Mouse (Mus musculus) limb, embryonic 15.5 days (tissue): ENCODE measurements around the gene Kcnab3. TPM values are rescaled to one million over a fixed set of nuclear protein-coding genes. Genes with fewer than 3 reads are reported as not detected.
A peak's percentile ranks its signal among the peaks of the same experiment; 100 is the strongest.
"Not testable (repeated sequence)": the region's sequence is repeated elsewhere in the genome, so short reads cannot be mapped to it uniquely, and the experiment has no call there.

Experiments
- ATAC-seq: fragments of 200-750 bp; cut with Nextera tagmentation; 2 replicates; pipeline ENCODE4 v1.8.0; 2017; ENCODE audit warnings: low read depth, moderate TSS enrichment; ENCODE audit not compliant: insufficient number of reproducible peaks, low FRiP score, low TSS enrichment
- H3K27ac ChIP-seq: fragments of 300-500 bp; sonication (generic); 2 replicates; pipeline ENCODE4 v1.5.1; 2015; ENCODE audit warnings: moderate library complexity, mild to moderate bottlenecking, inconsistent platforms
- H3K27me3 ChIP-seq: fragments of 300-500 bp; sonication (generic); 2 replicates; pipeline ENCODE4 v1.6.1; 2015; ENCODE audit warnings: inconsistent platforms
- H3K36me3 ChIP-seq: fragments of 300-500 bp; sonication (generic); 2 replicates; pipeline ENCODE4 v1.6.1; 2015; ENCODE audit warnings: inconsistent platforms
- H3K4me1 ChIP-seq: fragments of 300-500 bp; sonication (generic); 2 replicates; pipeline ENCODE4 v1.6.1; 2015; ENCODE audit warnings: inconsistent platforms
- H3K4me2 ChIP-seq: fragments of 300-500 bp; sonication (generic); 2 replicates; pipeline ENCODE4 v1.6.1; 2015; ENCODE audit warnings: mild to moderate bottlenecking, inconsistent platforms
- H3K4me3 ChIP-seq: fragments of 300-500 bp; sonication (generic); 2 replicates; pipeline ENCODE4 v1.5.1; 2015; ENCODE audit warnings: mild to moderate bottlenecking, inconsistent platforms
- H3K9ac ChIP-seq: fragments of 300-500 bp; sonication (generic); 2 replicates; pipeline ENCODE4 v1.6.1; 2015; ENCODE audit warnings: inconsistent platforms
- H3K9me3 ChIP-seq: fragments of 300-500 bp; sonication (generic); 2 replicates; pipeline ENCODE4 v1.6.1; 2016; ENCODE audit warnings: inconsistent platforms
- WGBS: fragments of 180-500 bp; shearing (Covaris S2); methylation state at CpG from one replicate; pipeline ENCODE4 v1.1.7; 2015; 5-methylcytosine and 5-hydroxymethylcytosine counted together
- polyA plus RNA-seq: library from polyadenylated mRNA; unstranded; fragments of >200 nt; fragmentation: Nextera tagmentation; extraction: Ambion mirVana; gene quantifications from 2 replicates; pipeline ENCODE4 v1.2.1, GENCODE M21; 2015

Gene Kcnab3
- 2.2 and 2.3 TPM in 2 replicates for polyA plus RNA-seq

DNA sequence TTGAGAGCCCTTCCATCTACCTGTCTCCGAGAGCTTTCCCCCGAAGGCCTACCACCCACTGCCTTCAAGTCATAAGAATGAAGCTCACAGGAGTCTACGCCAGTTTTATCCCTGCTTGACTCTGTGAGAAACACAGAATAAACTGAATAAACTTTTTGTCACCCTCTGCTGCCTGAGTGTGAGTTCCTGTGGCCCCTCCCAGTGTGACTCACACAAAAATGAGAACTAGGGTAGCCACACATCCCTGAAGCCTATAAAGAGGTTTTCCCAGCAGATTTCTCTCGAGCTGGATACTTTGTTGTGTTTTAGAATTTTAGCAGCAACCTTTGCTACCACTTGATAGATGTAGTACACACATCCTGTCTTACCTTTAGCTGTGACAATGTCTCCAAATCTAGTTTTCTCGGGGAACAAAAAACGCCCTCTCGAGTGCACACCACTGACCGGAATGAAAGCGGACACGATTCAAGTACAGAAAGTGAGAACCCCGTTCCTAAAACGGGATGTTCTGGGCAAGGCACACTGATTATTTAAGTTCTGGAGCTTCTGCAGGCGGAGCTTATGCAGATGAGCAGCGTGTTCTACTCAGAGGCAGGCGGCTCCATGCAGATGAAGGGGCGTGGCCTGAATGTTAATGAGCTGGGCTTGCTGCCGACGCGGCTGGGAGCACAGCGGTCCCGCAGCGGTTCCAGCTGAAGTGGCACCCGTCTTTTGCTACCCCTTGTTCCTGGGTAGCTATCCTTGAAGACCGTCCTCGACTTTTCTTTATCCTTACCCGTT lies at the start of gene Kcnab3:
TSS of gene Kcnab3 (plus strand) at position 631 of the 780 bp plus-strand sequence.
- ATAC-seq, result no peak

DNA sequence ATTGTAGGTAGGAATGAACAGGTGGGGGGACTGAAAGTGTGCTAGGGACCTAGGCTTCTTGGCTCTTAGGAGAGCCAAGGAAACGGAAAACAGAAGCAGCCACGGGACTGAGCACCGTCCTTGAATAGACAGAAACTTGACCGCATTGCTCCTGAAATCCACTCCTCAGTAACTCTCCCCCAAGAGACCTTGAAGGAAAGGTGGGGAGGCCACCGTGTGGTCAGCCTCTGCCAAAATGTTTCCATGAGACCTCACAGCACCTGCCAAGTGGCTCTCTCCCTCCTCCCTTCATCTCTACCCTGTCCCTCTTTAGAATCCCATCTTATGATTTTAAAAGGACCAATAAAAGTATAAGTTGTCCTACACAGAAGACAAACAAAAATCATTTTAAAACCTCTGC lies 48.8 kb upstream of the Kcnab3 start:
- ATAC-seq, result no peak
- Histone ChIP-seq H3K9me3 (no peaks in the 10 kb centered on the region), H3K27ac (no peak overlapping the region), H3K4me2 (no peak overlapping the region), H3K27me3 (no peaks in the 10 kb centered on the region), H3K4me1 (no peaks in the 10 kb centered on the region), H3K36me3 (no peaks in the 10 kb centered on the region), H3K9ac (no peak overlapping the region), H3K4me3 (no peak overlapping the region)
- 68% methylated on average over 5 of the region's 5 CpGs for WGBS

More for the DNA sequence above, at the start of gene Kcnab3:
- peaks cover 18% of the 10 kb centered on the region for H3K27me3 ChIP-seq
- H3K4me3 ChIP-seq, result peak within 1 kb of the TSS; percentile 49
- peaks cover 49% of the 10 kb centered on the region for H3K4me1 ChIP-seq
- H3K27ac ChIP-seq, result peak within 1 kb of the TSS; percentile 28; the same call in 1 of the 2 replicates
- 11% methylated on average over 26 of the region's 26 CpGs for WGBS
- peak within 1 kb of the TSS; percentile 60 for H3K9ac ChIP-seq
- H3K9me3 ChIP-seq, result no peaks in the 10 kb centered on the region
- peaks cover 3% of the 10 kb centered on the region; the same call in 1 of the 2 replicates for H3K36me3 ChIP-seq
- peak within 1 kb of the TSS; percentile 95 for H3K4me2 ChIP-seq

DNA sequence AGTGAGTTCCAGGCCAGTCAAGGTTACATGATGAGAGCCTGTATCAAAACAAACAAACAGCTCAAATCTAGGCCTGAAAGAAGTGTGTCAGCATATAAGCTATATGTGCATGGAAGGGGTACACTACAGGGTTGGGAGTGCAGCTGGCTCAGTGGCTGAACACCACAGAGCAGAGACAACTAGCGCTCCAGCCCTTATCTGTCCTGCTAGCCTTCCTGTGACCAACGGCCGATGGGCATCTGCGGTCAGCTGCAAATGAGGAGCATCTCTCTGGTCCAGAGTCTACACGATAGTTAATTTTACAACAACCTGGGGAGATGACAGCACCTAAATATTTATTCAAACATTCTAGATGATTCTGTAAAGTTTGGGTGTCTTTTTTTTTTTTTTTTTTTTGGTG lies 34.9 kb upstream of the Kcnab3 start:
- Histone ChIP-seq H3K27ac (no peak overlapping the region), H3K27me3 (no peaks in the 10 kb centered on the region), H3K4me3 (no peak overlapping the region), H3K9me3 (no peaks in the 10 kb centered on the region), H3K4me2 (no peak overlapping the region), H3K9ac (no peak overlapping the region), H3K4me1 (no peaks in the 10 kb centered on the region), H3K36me3 (0 out of 2 replicates have a peak, but pooled peaks cover 3% of the 10 kb centered on the region)
- 91% methylated on average over 5 of the region's 5 CpGs for WGBS
- no peak for ATAC-seq

DNA sequence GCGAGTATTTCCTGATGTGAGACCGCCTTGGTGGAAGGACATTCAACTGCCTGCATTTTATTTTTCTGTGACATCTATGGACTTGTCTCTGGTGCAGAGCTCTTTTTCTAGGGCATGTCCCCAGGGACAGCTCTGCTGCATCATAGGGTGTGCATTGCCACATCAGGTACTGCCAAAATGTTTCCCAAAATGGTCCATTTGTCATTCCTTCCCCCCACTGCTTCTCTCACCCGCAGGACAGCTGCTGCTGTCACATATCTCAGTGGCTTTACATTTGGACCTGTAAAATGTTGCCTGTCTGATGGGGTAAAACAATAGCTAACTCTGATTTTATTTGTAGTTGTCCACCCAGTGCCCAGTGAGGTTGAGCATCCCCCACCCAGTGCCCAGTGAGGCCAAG lies 30.8 kb upstream of the Kcnab3 start:
- 90% methylated on average over 3 of the region's 3 CpGs for WGBS
- no peak for ATAC-seq
- no peak overlapping the region for H3K4me2 ChIP-seq
- H3K9ac ChIP-seq, result no peak overlapping the region
- H3K9me3 ChIP-seq, result no peaks in the 10 kb centered on the region
- H3K4me3 ChIP-seq, result no peak overlapping the region
- H3K27ac ChIP-seq, result no peak overlapping the region
- no peaks in the 10 kb centered on the region for H3K4me1 ChIP-seq
- no peaks in the 10 kb centered on the region for H3K27me3 ChIP-seq
- H3K36me3 ChIP-seq, result peaks cover 34% of the 10 kb centered on the region

DNA sequence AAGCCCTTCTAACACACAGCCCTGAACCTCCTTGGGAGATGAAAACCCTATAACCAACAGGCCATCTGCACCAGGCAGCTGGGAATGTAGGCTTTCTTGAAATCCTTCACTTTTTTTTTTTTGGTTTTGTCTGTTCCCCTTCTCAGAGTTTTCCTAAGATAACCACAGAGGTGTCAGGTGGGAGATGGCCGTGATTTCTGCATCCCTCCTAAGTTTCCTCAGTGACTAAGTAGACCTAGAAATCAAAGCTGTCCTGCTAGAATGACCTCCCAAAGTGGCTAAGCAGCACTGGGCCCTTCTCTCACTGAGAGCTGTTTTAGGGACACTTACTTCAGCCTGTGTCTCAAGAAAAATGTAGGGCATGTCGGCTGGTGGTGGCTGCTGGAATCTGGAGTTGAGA lies 28.3 kb upstream of the Kcnab3 start:
- Histone ChIP-seq H3K9ac (no peak overlapping the region), H3K9me3 (no peaks in the 10 kb centered on the region), H3K4me3 (no peak overlapping the region), H3K36me3 (peaks cover 49% of the 10 kb centered on the region), H3K27ac (no peak overlapping the region), H3K4me2 (no peak overlapping the region), H3K4me1 (no peaks in the 10 kb centered on the region), H3K27me3 (no peaks in the 10 kb centered on the region)
- 93% methylated on average over 2 of the region's 2 CpGs for WGBS
- ATAC-seq, result no peak

DNA sequence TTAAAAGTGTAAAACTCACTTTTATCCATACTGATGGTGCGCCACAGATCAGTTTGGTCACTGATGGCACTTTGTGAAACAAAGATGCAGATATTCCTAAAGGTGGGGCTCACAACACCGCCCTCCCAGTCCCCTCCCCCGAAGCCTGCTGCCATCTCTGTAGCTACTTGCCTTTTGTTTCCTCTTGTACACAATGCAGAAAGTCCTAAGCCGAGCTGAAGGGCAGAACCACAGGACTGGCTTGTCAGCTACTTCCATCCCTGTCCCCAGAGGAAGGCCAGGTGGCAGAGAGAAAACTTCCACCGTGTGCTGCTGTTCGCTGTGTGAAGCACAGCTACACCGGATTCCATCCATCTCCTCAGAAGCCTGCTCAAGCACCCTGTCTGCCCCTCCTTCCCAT lies 27.8 kb upstream of the Kcnab3 start:
- Histone ChIP-seq H3K9ac (no peak overlapping the region), H3K4me1 (no peaks in the 10 kb centered on the region), H3K27ac (no peak overlapping the region), H3K36me3 (peaks cover 53% of the 10 kb centered on the region), H3K9me3 (no peaks in the 10 kb centered on the region), H3K4me3 (no peak overlapping the region), H3K27me3 (no peaks in the 10 kb centered on the region), H3K4me2 (no peak overlapping the region)
- no peak for ATAC-seq
- WGBS, result 83% methylated on average over 7 of the region's 7 CpGs

DNA sequence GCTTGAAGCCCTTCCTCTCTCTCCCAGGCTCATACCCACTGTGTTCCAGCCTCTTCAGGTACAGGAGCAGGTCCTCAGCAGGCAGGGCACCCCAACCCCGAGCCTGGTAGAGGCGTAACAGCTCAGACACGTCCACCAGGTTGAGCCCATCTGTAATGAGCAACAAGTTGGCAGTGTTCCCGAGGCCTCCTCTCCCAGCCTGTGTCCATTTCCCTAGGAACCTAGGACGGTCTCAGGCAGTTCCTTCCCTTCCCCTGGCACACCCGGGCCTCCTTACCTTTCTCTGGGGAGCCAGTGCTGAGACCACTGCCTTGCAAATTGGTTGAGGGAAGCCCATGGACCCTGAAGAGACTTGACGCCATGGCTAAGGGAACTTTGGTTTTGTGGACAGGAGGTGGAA lies 23.2 kb upstream of the Kcnab3 start:
- Histone ChIP-seq H3K27me3 (no peaks in the 10 kb centered on the region), H3K9me3 (no peaks in the 10 kb centered on the region), H3K27ac (no peak overlapping the region; the same call in 1 of the 2 replicates), H3K4me3 (no peak overlapping the region), H3K36me3 (peaks cover 79% of the 10 kb centered on the region), H3K4me2 (no peak overlapping the region), H3K4me1 (no peaks in the 10 kb centered on the region), H3K9ac (no peak overlapping the region)
- ATAC-seq, result no peak
- 84% methylated on average over 7 of the region's 7 CpGs for WGBS

DNA sequence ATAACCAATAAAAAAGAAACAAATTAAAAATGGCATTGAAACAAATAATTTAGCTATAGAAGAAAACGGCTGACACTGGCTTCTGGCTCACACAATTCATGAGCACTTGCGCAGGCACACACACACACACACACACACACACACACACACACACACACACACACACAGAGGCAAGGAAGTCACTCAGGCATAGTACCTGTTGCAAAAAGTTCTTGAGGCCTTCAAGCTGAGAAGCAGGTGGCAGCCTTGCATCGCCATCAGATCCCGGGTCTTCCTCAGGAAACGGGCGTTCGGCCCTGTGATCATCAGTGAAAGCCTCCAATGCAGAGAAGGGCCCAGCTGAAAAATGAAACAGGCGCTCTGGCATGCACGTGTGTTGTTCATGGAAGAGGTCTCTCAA lies 20.8 kb upstream of the Kcnab3 start:
- no peaks in the 10 kb centered on the region for H3K9me3 ChIP-seq
- H3K4me3 ChIP-seq, result no peak overlapping the region
- no peak overlapping the region for H3K4me2 ChIP-seq
- H3K36me3 ChIP-seq, result peaks cover 81% of the 10 kb centered on the region
- H3K27me3 ChIP-seq, result no peaks in the 10 kb centered on the region
- H3K27ac ChIP-seq, result no peak overlapping the region
- ATAC-seq, result no peak
- no peak overlapping the region for H3K9ac ChIP-seq
- WGBS, result 91% methylated on average over 9 of the region's 9 CpGs
- H3K4me1 ChIP-seq, result no peaks in the 10 kb centered on the region

DNA sequence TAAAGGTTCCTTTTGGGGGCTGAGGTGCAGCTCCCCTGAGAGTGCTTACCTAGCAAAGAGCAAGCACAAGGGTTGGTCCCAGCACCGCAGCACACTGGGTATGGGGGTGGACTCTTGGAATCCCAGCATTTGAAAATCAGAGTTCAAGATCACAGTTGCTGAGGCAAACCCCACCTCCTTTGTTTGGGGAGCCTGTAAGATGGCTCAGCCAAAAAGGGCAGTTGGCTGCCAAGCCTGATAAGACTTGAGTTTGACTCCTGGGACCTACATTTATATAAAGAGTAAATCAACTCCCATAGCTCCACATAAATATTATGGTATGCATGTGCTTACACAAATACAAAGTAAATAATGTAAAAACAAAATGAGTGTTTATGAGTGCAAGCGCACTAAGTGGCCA lies 20.0 kb upstream of the Kcnab3 start:
- Histone ChIP-seq H3K36me3 (peaks cover 86% of the 10 kb centered on the region), H3K4me3 (no peak overlapping the region), H3K9me3 (no peaks in the 10 kb centered on the region), H3K27me3 (no peaks in the 10 kb centered on the region), H3K27ac (no peak overlapping the region), H3K4me1 (no peaks in the 10 kb centered on the region), H3K9ac (no peak overlapping the region), H3K4me2 (no peak overlapping the region)
- WGBS, result 92% methylated on average over 2 of the region's 2 CpGs
- no peak for ATAC-seq

DNA sequence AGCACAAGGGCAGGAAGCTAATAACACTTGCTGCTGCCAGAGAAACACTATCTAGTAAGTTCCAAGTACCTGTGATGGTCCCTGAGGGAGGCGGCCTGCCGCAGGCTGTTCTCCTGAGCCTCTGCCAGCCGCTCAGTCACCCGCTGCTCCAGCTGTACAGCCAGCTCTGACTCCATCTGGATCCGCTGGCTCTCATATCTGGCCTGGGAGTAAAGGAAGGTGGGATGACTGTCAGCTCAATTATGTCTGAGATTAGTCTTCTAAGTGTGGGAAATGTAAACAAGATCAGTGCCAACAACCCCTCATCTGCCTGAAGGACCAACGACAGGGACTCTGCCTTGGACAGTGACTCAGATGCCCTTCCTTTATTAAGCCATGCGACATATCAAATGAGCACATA lies 14.8 kb upstream of the Kcnab3 start:
- H3K4me3 ChIP-seq, result no peak overlapping the region
- H3K27ac ChIP-seq, result no peak overlapping the region
- no peak overlapping the region for H3K4me2 ChIP-seq
- H3K9me3 ChIP-seq, result no peaks in the 10 kb centered on the region
- H3K27me3 ChIP-seq, result no peaks in the 10 kb centered on the region
- peaks cover 72% of the 10 kb centered on the region for H3K36me3 ChIP-seq
- WGBS, result 78% methylated on average over 7 of the region's 7 CpGs
- H3K9ac ChIP-seq, result no peak overlapping the region
- ATAC-seq, result no peak
- H3K4me1 ChIP-seq, result no peaks in the 10 kb centered on the region

DNA sequence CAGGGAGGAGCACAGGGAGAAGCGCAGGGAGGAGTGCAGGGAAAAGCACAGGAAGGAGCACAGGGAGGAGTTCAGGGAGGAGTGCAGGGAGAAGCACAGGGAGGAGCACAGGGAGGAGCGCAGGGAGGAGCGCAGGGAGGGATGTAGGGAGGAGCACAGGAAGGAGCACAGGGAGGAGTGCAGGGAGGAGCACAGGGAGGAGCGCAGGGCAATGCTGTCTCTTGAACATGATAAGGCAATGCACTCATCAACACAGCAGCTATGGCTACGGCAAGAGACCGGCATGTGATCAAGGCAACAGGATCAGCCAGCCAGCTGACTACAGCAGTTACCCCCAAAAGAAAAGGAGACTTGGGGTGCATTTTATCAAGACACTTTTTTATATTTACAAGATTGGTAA lies 9.7 kb upstream of the Kcnab3 start:
- no peaks in the 10 kb centered on the region for H3K9me3 ChIP-seq
- peaks cover 64% of the 10 kb centered on the region for H3K36me3 ChIP-seq
- no peaks in the 10 kb centered on the region for H3K27me3 ChIP-seq
- H3K27ac ChIP-seq, result no peak overlapping the region
- no peak overlapping the region for H3K4me3 ChIP-seq
- ATAC-seq, result no peak
- 94% methylated on average over 6 of the region's 6 CpGs for WGBS
- no peak overlapping the region for H3K9ac ChIP-seq
- H3K4me1 ChIP-seq, result no peaks in the 10 kb centered on the region
- H3K4me2 ChIP-seq, result no peak overlapping the region

DNA sequence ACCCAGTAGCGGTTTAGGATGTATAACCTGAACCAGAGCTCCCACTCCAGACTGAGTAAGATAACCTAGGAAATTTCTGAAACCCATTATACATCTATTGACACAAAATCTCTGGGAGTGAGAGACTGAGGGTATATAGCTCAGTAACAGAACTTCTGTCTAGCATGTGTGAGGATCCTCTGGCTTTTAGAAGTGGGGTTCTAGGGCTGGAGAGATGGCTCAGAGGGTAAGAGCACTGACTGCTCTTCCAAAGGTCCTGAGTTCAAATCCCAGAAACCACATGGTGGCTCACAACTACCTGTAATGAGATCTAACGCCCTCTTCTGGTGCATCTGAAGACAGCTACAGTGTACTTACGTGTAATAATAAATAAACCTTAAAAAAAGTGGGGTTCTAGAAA lies 8.1 kb upstream of the Kcnab3 start:
- H3K4me3 ChIP-seq, H3K27ac ChIP-seq, H3K9me3 ChIP-seq, H3K4me2 ChIP-seq, H3K9ac ChIP-seq, H3K27me3 ChIP-seq, ATAC-seq: not testable (repeated sequence)
- Histone ChIP-seq H3K4me1 (peaks cover 15% of the 10 kb centered on the region), H3K36me3 (peaks cover 58% of the 10 kb centered on the region)
- 83% methylated on average over 3 of the region's 3 CpGs for WGBS
